Mouse (Mus musculus) midbrain, embryonic 15.5 days (tissue): ENCODE measurements around the gene Plcg2. TPM values are rescaled to one million over a fixed set of nuclear protein-coding genes. Genes with fewer than 3 reads are reported as not detected.

ENCODE experiments used
- ATAC-seq: fragments of 200-750 bp; cut with Nextera tagmentation; replicated peaks from 2 replicates; pipeline ENCODE4 v1.8.0; 2017; ENCODE audit warnings: moderate TSS enrichment
- H3K27ac ChIP-seq: fragments of 300-500 bp; sonication (generic); 2 replicates; pipeline ENCODE4 v1.5.1; 2015; ENCODE audit warnings: mild to moderate bottlenecking, inconsistent platforms
- H3K27me3 ChIP-seq: fragments of 300-500 bp; sonication (generic); replicated peaks from 2 replicates; pipeline ENCODE4 v1.6.1; 2015; ENCODE audit warnings: inconsistent platforms
- H3K36me3 ChIP-seq: fragments of 300-500 bp; sonication (generic); replicated peaks from 2 replicates; pipeline ENCODE4 v1.6.1; 2015; ENCODE audit warnings: inconsistent platforms
- H3K4me1 ChIP-seq: fragments of 300-500 bp; sonication (generic); 2 replicates; pipeline ENCODE4 v1.6.1; 2015; ENCODE audit warnings: inconsistent platforms
- H3K4me2 ChIP-seq: fragments of 300-500 bp; sonication (generic); 2 replicates; pipeline ENCODE4 v1.6.1; 2015; ENCODE audit warnings: inconsistent platforms, mild to moderate bottlenecking, moderate library complexity
- H3K4me3 ChIP-seq: fragments of 300-500 bp; sonication (generic); 2 replicates; pipeline ENCODE4 v1.5.1; 2015; ENCODE audit warnings: mild to moderate bottlenecking, inconsistent platforms
- H3K9ac ChIP-seq: fragments of 300-500 bp; sonication (generic); 2 replicates; pipeline ENCODE4 v1.6.1; 2015; ENCODE audit warnings: mild to moderate bottlenecking, inconsistent platforms
- H3K9me3 ChIP-seq: fragments of 300-500 bp; sonication (generic); 2 replicates; pipeline ENCODE4 v1.6.1; 2016; ENCODE audit warnings: inconsistent platforms
- WGBS: fragments of 180-500 bp; shearing (Covaris S2); methylation state at CpG from one replicate; pipeline ENCODE4 v1.1.7; 2015; ENCODE audit warnings: mixed read lengths; 5-methylcytosine and 5-hydroxymethylcytosine counted together
- polyA plus RNA-seq: library from polyadenylated mRNA; unstranded; fragments of >200 nt; fragmentation: Nextera tagmentation; extraction: Ambion mirVana; gene quantifications from 2 replicates; pipeline ENCODE4 v1.2.1, GENCODE M21; 2015

The Plcg2 gene
- polyA plus RNA-seq, result 0.90 and 1.5 TPM in 2 replicates

DNA sequence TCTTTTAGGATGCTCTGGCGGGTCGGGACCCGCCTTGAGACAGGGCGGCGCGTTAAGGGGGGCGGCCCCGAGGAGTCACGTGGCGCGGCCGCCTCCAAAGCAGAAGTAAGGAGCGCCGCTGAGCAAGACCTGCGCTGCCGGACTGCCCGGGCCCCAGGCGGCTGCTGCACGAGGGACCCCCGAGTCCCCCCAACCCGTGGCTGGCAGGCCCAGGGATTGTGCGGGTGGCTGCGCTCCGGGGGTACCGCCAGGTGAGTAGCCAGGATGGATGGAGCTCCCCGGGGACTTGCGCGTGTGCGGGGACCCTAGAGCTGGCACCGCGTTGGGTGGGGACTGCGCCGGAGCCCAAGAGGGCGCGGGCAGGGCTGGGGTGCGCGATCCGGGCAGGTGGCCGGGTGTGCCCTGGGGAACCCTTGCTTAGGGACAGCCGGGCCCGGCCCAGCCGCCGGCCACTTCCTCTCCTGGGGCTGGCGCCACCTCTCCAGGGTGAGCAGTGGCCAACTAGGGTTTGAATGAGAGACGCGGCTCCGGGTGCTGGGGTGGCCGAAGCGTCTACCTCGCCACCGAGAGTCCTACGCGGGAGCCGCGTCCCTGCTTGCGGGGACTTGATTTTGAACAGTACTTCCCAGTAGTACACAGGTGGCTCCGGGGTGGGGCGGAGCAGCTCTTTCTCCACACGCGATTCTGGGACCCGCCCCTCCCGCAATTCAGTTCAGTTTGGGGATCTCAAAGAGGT is at the start of gene Plcg2:
Plcg2 (plus strand) TSS at position 113 of the 736 bp plus-strand sequence.
- H3K4me2 ChIP-seq, result peak within 1 kb of the TSS; percentile 80
- no peaks in the 10 kb centered on the region for H3K9me3 ChIP-seq
- WGBS, result under 1% methylated on average over 62 of the region's 62 CpGs
- ATAC-seq, result no peak; the same call in 1 of the 2 replicates
- peaks cover 11% of the 10 kb centered on the region for H3K4me1 ChIP-seq
- peaks cover 29% of the 10 kb centered on the region for H3K27me3 ChIP-seq
- H3K4me3 ChIP-seq, result peak within 1 kb of the TSS; percentile 44
- H3K36me3 ChIP-seq, result no peaks in the 10 kb centered on the region
- H3K9ac ChIP-seq, result peak within 1 kb of the TSS; percentile 39
- no peak within 1 kb of the TSS for H3K27ac ChIP-seq

DNA sequence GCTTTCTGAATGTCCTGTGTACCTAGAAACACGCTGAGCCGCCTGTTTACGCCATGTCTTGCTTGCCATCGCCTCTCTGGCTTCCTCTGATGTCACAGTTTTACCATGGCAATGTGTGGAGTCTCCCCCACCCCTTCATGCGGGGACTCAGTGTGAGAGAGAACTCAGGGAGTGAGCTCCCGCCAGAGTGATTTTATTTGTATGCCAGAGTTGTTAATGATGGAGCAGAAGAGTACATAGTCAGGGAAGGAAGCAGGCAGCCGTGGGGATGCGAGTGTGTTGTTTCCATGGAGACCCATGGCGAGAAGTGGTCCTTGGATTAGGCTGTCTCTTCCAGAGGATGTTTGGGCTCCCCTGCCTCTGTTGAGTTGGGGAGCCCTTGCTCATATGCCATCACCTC is 47.0 kb upstream of the Plcg2 start:
- no peaks in the 10 kb centered on the region for H3K9me3 ChIP-seq
- 57% methylated on average over 9 of the region's 9 CpGs for WGBS
- no peak overlapping the region for H3K4me3 ChIP-seq
- peak overlapping the region; percentile 76 for H3K27ac ChIP-seq
- peaks cover 21% of the 10 kb centered on the region for H3K4me1 ChIP-seq
- no peak overlapping the region for H3K4me2 ChIP-seq
- ATAC-seq, result peak; percentile 38
- no peaks in the 10 kb centered on the region for H3K27me3 ChIP-seq
- H3K9ac ChIP-seq, result no peak overlapping the region
- peaks cover 43% of the 10 kb centered on the region for H3K36me3 ChIP-seq

GRCm38 (mm10) chr8:117453974-117454373 is 44.1 kb upstream of the Plcg2 start:
- Histone ChIP-seq H3K9me3 (no peaks in the 10 kb centered on the region), H3K9ac (no peak overlapping the region), H3K4me3 (no peak overlapping the region), H3K27ac (peak overlapping the region; percentile 69), H3K36me3 (peaks cover 43% of the 10 kb centered on the region), H3K4me1 (peaks cover 18% of the 10 kb centered on the region), H3K27me3 (no peaks in the 10 kb centered on the region), H3K4me2 (no peak overlapping the region)
- ATAC-seq, result peak; percentile 48; the same call in 1 of the 2 replicates
- WGBS, result 74% methylated on average over 6 of the region's 6 CpGs

DNA sequence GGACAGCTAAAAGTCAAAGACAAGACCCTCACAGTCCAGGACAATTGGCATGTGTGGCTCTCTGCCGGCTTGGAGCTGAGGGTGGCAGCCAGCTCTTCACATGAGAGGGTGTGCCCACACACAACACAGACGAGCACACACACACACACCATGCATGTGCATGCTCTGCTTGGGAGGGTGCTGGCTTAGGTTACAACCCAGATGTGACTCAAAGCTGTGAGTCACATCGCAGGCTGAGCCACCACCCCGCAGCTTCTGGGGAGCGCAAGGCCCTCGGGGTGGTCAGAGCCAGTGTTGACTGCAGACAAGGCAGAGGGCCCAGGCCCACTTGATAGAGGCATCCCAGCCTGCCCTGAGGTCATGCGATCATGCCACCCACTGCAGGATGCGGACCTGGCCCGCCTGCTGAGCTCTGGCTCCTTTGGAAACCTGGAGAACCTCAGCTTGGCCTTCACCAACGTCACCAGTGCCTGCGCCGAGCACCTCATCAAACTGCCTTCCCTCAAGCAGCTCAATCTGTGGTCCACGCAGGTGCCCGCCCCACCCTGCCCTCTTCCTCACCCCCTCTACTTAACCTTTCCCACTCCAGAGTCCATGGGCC is 43.5 kb upstream of the Plcg2 start:
- Histone ChIP-seq H3K9ac (no peak overlapping the region), H3K4me3 (no peak overlapping the region), H3K9me3 (no peaks in the 10 kb centered on the region), H3K4me1 (peaks cover 18% of the 10 kb centered on the region), H3K36me3 (peaks cover 41% of the 10 kb centered on the region), H3K4me2 (no peak overlapping the region), H3K27ac (peak overlapping the region; percentile 69), H3K27me3 (no peaks in the 10 kb centered on the region)
- WGBS, result 87% methylated on average over 14 of the region's 14 CpGs
- ATAC-seq, result no peak

- peaks cover 12% of the 10 kb centered on the region for H3K4me1 ChIP-seq
- no peak overlapping the region for H3K4me3 ChIP-seq
- no peak overlapping the region for H3K4me2 ChIP-seq
- no peak for ATAC-seq
- no peak overlapping the region for H3K27ac ChIP-seq
- no peaks in the 10 kb centered on the region for H3K9me3 ChIP-seq
- H3K9ac ChIP-seq, result no peak overlapping the region
- WGBS, result 90% methylated on average over 6 of the region's 6 CpGs
- peaks cover 41% of the 10 kb centered on the region for H3K36me3 ChIP-seq
- H3K27me3 ChIP-seq, result no peaks in the 10 kb centered on the region
Measured at GRCm38 (mm10) chr8:117455701-117456100, 42.4 kb upstream of the Plcg2 start.

- 73% methylated on average over 4 of the region's 5 CpGs for WGBS
- H3K4me1 ChIP-seq, result peaks cover 7% of the 10 kb centered on the region; the same call in 1 of the 2 replicates
- H3K4me3 ChIP-seq, result no peak overlapping the region
- no peaks in the 10 kb centered on the region for H3K9me3 ChIP-seq
- no peaks in the 10 kb centered on the region for H3K27me3 ChIP-seq
- H3K36me3 ChIP-seq, result peaks cover 30% of the 10 kb centered on the region; the same call in 1 of the 2 replicates
- H3K4me2 ChIP-seq, result no peak overlapping the region
- no peak overlapping the region for H3K9ac ChIP-seq
- no peak for ATAC-seq
- no peak overlapping the region for H3K27ac ChIP-seq
Measured at GRCm38 (mm10) chr8:117458440-117458839, 39.7 kb upstream of the Plcg2 start.

- WGBS, result 57% methylated on average over 11 of the region's 11 CpGs
- Histone ChIP-seq H3K27ac (no peak overlapping the region), H3K4me1 (no peaks in the 10 kb centered on the region), H3K36me3 (0 out of 2 replicates have a peak, but pooled peaks cover 6% of the 10 kb centered on the region), H3K9ac (no peak overlapping the region), H3K4me3 (no peak overlapping the region), H3K27me3 (no peaks in the 10 kb centered on the region), H3K4me2 (no peak overlapping the region), H3K9me3 (no peaks in the 10 kb centered on the region)
- no peak for ATAC-seq
Measured at GRCm38 (mm10) chr8:117462701-117463284, 35.3 kb upstream of the Plcg2 start.

DNA sequence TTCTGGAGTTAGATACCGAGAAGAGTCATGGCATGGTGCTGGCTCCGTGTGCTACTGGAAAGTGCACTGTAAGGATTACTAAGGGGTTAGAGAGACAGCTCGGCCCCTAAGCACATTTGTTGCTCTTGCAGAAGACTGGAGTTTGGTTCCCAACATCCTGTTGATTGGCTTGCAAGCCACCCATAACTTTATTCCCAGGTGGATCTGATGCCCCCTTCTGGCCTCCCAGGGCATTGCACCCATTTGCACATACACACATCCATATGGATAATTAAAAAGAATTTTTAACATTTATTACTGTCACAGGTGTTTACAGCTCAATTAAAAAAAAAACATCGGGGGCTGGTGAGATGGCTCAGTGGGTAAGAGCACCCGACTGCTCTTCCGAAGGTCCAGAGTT is 33.6 kb upstream of the Plcg2 start:
- H3K36me3 ChIP-seq, result 0 out of 2 replicates have a peak, but pooled peaks cover 6% of the 10 kb centered on the region
- H3K9me3 ChIP-seq, result no peaks in the 10 kb centered on the region
- no peak overlapping the region for H3K9ac ChIP-seq
- H3K4me2 ChIP-seq, result no peak overlapping the region
- H3K4me1 ChIP-seq, result peaks cover 1% of the 10 kb centered on the region
- ATAC-seq, result no peak
- no peaks in the 10 kb centered on the region for H3K27me3 ChIP-seq
- WGBS, result over 99% methylated on average over 6 of the region's 6 CpGs
- no peak overlapping the region for H3K27ac ChIP-seq
- H3K4me3 ChIP-seq, result no peak overlapping the region

GRCm38 (mm10) chr8:117465250-117465649 is 32.8 kb upstream of the Plcg2 start:
- Histone ChIP-seq H3K27me3 (no peaks in the 10 kb centered on the region), H3K9me3 (no peaks in the 10 kb centered on the region), H3K9ac (no peak overlapping the region), H3K4me2 (no peak overlapping the region), H3K4me3 (no peak overlapping the region), H3K4me1 (peaks cover 9% of the 10 kb centered on the region), H3K27ac (0 out of 2 replicates have a peak overlapping the region, but pooled peaks have one; percentile 53), H3K36me3 (0 out of 2 replicates have a peak, but pooled peaks cover 6% of the 10 kb centered on the region)
- peak; percentile 69 for ATAC-seq
- 33% methylated on average over 5 of the region's 5 CpGs for WGBS

DNA sequence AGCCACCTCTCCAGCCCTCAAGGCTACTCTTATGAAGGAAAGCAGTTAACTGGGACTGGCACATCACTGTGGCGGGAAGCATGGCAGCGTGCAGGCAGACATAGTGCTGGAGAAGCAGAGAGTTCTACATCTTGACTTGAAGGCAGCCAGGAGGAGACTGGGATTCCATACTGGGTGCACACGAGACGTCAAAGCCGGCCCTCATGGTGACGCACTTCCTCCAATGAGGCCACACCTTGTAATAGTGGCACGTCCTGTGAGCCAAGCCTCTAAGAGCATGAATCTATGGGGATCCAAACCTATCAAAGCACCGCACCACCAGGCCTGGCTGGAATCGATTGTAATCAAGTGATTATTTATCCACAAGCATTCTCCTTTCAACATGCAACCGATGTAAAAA is 30.6 kb upstream of the Plcg2 start:
- no peak overlapping the region for H3K4me2 ChIP-seq
- no peak overlapping the region for H3K27ac ChIP-seq
- no peaks in the 10 kb centered on the region for H3K36me3 ChIP-seq
- no peaks in the 10 kb centered on the region for H3K27me3 ChIP-seq
- no peak for ATAC-seq
- H3K9me3 ChIP-seq, result no peaks in the 10 kb centered on the region
- H3K4me3 ChIP-seq, result no peak overlapping the region
- peaks cover 16% of the 10 kb centered on the region for H3K4me1 ChIP-seq
- no peak overlapping the region for H3K9ac ChIP-seq
- WGBS, result 88% methylated on average over 10 of the region's 10 CpGs

DNA sequence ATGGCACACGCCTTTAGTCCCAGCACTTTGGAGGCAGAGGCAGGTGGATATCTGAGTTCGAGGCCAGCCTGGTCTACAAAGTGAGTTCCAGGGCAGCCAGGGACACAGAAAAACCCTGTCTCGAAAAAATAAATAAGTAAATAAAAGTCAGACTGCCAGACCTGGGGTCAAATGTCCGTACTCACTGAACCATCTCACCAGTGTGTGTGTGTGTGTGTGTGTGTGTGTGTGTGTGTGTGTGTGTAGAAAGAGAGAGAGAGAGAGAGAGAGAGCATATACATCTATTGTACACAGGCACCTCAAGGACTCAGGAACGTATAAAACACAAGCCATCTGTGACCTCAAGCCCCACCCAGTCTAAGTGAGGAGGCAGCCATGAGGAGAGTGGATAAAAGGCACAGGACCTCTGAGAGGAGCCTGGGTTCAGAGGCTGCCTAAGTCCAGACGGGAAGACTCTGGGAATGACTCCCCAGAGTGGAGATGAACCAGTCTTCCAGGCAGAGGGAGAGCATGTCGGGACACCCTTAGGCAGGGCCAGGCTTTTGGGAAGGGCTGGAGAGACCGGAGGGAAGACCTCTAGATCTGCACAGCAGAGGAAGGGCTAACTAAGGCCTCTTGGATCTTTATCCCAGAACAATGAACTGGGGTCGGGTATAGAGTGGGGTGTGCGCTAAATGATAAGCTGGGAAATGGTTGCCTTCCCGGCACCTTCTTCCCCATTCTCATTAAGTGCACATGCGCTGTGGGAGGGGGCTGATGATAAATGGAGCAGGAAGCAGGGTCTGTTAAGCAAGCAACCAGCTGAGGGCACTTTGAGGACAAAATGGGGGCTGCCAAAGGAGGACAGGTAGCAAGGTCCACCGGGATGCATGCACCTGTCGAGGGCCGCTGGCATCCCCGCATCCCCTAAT is 28.4 kb upstream of the Plcg2 start:
- Histone ChIP-seq H3K27me3 (no peaks in the 10 kb centered on the region), H3K9me3 (no peaks in the 10 kb centered on the region), H3K9ac (peak overlapping the region; percentile 34; the same call in 1 of the 2 replicates), H3K4me1 (peaks cover 16% of the 10 kb centered on the region), H3K36me3 (no peaks in the 10 kb centered on the region), H3K4me3 (peak overlapping the region; percentile 30), H3K27ac (peak overlapping the region; percentile 91), H3K4me2 (peak overlapping the region; percentile 56)
- ATAC-seq, result peak; percentile 68
- 26% methylated on average over 16 of the region's 16 CpGs for WGBS
